Mouse (Mus musculus): Measurements from ENCODE around the gene Hopx.

Gene Hopx

GRCm38 (mm10) chr5:77073794-77074193, 41.1 kb downstream of the Hopx start:
- DNase-seq (ENCODE audit: low read depth in 1 of 2, low spot score in 2 of 2), result no peak

- no peak for DNase-seq (ENCODE audit: low read depth in 1 of 2, low spot score in 2 of 2)
These were observed 43.3 kb downstream of the Hopx start for GRCm38 (mm10) chr5:77071626-77072025.

- no peak for DNase-seq (ENCODE audit: low read depth in 1 of 2, low spot score in 2 of 2)
These were observed 43.9 kb downstream of the Hopx start for GRCm38 (mm10) chr5:77070987-77071386.

- no peak for DNase-seq (ENCODE audit: low read depth in 1 of 2, low spot score in 2 of 2)
These were observed 47.6 kb downstream of the Hopx start for GRCm38 (mm10) chr5:77067321-77067720.

- peak; percentile 18 to 67 for DNase-seq (ENCODE audit: low read depth in 1 of 2, low spot score in 2 of 2)
These were observed 53.4 kb downstream of the Hopx start for GRCm38 (mm10) chr5:77061372-77062038.

GRCm38 (mm10) chr5:77060363-77060762, 54.6 kb downstream of the Hopx start:
- DNase-seq (ENCODE audit: low read depth in 1 of 2, low spot score in 2 of 2), result no peak

GRCm38 (mm10) chr5:77056881-77057440, 58.0 kb downstream of the Hopx start:
- no peak for DNase-seq (ENCODE audit: low read depth in 1 of 2, low spot score in 2 of 2)

GRCm38 (mm10) chr5:77052616-77053015, 62.3 kb downstream of the Hopx start:
- DNase-seq (ENCODE audit: low read depth in 1 of 2, low spot score in 2 of 2), result no peak

- DNase-seq (ENCODE audit: low read depth in 1 of 2, low spot score in 2 of 2), result no peak
These were observed 70.6 kb downstream of the Hopx start for GRCm38 (mm10) chr5:77044362-77044761.

GRCm38 (mm10) chr5:77039391-77039790, 75.5 kb downstream of the Hopx start:
- DNase-seq (ENCODE audit: low read depth in 1 of 2, low spot score in 2 of 2), result no peak

GRCm38 (mm10) chr5:77038451-77038850, 76.5 kb downstream of the Hopx start:
- no peak for DNase-seq (ENCODE audit: low read depth in 1 of 2, low spot score in 2 of 2)

Data from monocyte, adult 2 months (primary cell).